9 mouse cellular contexts compared by ENCODE assay signal in genomic region chr2:17861765-17862495, GRCm38 (mm10).
A peak's percentile ranks its signal among the peaks of the same experiment; 100 is the strongest.
DNase-seq lines count a peak whose midpoint lies in the region; ATAC-seq and TF ChIP-seq lines count a peak whose summit lies in the region.
"Had no signal": no experiment of that assay in that cellular context is flagged by ENCODE, and none has a peak within 500 bp of the region (broad histone marks: within the 10 kb centered on the region; RNA-seq: fewer than 3 reads in every experiment).

No protein-coding gene starts in this region.

- H3K9me3 ChIP-seq in heart, embryonic 16.5 days (replicated peaks; ENCODE audit: control insufficient read depth, low read length) = no peaks in the 10 kb centered on the region
- no peaks in the 10 kb centered on the region for H3K9me3 ChIP-seq in midbrain, embryonic 14.5 days (ENCODE audit: control insufficient read depth, low read length)

- no peak overlapping the region for H3K9ac ChIP-seq in heart, embryonic 16.5 days (ENCODE audit: low read length)
- H3K9ac ChIP-seq in midbrain, embryonic 14.5 days (replicated peaks; ENCODE audit: low read length) = no peak overlapping the region

- H3K4me1 ChIP-seq in heart, embryonic 16.5 days (ENCODE audit: control insufficient read depth, insufficient read depth, low read length) = peaks cover 18% of the 10 kb centered on the region
- H3K4me1 ChIP-seq in midbrain, embryonic 14.5 days (ENCODE audit: control insufficient read depth, insufficient read depth, low read length) = peaks cover 8% of the 10 kb centered on the region; the same call in 1 of the 2 replicates

- H3K4me2 ChIP-seq in heart, embryonic 16.5 days (ENCODE audit: low read depth, low read length) = peak overlapping the region; percentile 55
- H3K4me2 ChIP-seq in midbrain, embryonic 14.5 days (ENCODE audit: low read length) = peak overlapping the region; percentile 49

- H3K4me3 ChIP-seq in heart, embryonic 16.5 days (ENCODE audit: low read length) = peak overlapping the region; percentile 28
- peak overlapping the region; percentile 25 for H3K4me3 ChIP-seq in midbrain, embryonic 14.5 days (replicated peaks; ENCODE audit: low read depth, low read length)

- DNase-seq in heart, adult 9 months (ENCODE audit: low spot score in 2 of 2) = no peak
- DNase-seq in brain, embryonic 14.5 days (ENCODE audit: low read depth) = peak; percentile 73
- DNase-seq in midbrain, embryonic 14.5 days = peak; percentile 70
- DNase-seq in urinary bladder, postnatal 10 days (ENCODE audit: low spot score) = no peak
- no peak for DNase-seq in frontal cortex, adult 2 months (ENCODE audit: extremely low spot score in 1 of 2, low spot score in 1 of 2)
- DNase-seq in adrenal gland, adult 18-20 months (ENCODE audit: low spot score in 2 of 2) = no peak
- DNase-seq: kidney, adult 2 months had no signal

- no peak for TF ChIP-seq POLR2A in brain, embryonic 14.5 days (IDR thresholded peaks at IDR 0.05; ENCODE audit: borderline replicate concordance, extremely low read depth, insufficient read depth, insufficient read length, poor library complexity, severe bottlenecking)

- ATAC-seq in heart, embryonic 16.5 days (replicated peaks; ENCODE audit: extremely low read depth, insufficient read depth, low FRiP score) = no peak
- peak; percentile 44; the same call in 1 of the 2 replicates for ATAC-seq in granulocyte monocyte progenitor cell, adult 5-6 weeks (replicated peaks; ENCODE audit: poor library complexity, severe bottlenecking)
- ATAC-seq in midbrain, embryonic 14.5 days (ENCODE audit: low FRiP score, low TSS enrichment) = 0 out of 2 replicates have a peak, but pooled peaks have one; percentile 63

- H3K27me3 ChIP-seq in heart, embryonic 16.5 days (ENCODE audit: control insufficient read depth, insufficient read depth, low read length) = no peaks in the 10 kb centered on the region
- no peaks in the 10 kb centered on the region for H3K27me3 ChIP-seq in midbrain, embryonic 14.5 days (ENCODE audit: control insufficient read depth, insufficient read depth, low read length)

- WGBS in heart, embryonic 16.5 days = 16% methylated on average over 10 of the region's 10 CpGs
- whole genome bisulfite sequencing in midbrain, embryonic 14.5 days = 13% methylated on average over 10 of the region's 10 CpGs

- no peak overlapping the region for H3K27ac ChIP-seq in heart, embryonic 16.5 days (ENCODE audit: low read length)
- no peak overlapping the region for H3K27ac ChIP-seq in midbrain, embryonic 14.5 days (replicated peaks; ENCODE audit: low read depth, low read length)

- TF ChIP-seq CTCF in brain, embryonic 14.5 days (IDR thresholded peaks at IDR 0.05; ENCODE audit: borderline replicate concordance, extremely low read depth, insufficient read depth, insufficient read length) = no peak

- H3K36me3 ChIP-seq in heart, embryonic 16.5 days (ENCODE audit: control insufficient read depth, insufficient read depth) = no peaks in the 10 kb centered on the region
- no peaks in the 10 kb centered on the region for H3K36me3 ChIP-seq in midbrain, embryonic 14.5 days (ENCODE audit: control insufficient read depth, insufficient read depth, low read length)

Comparison
In these comparisons a context has a peak if more than half of its experiments do, and no peak if none do; other contexts are left out.
1. DNase-seq: peak in brain, embryonic 14.5 days (single experiment) and midbrain, embryonic 14.5 days (single experiment); none in heart, adult 9 months (0 of 2), urinary bladder, postnatal 10 days (single experiment), frontal cortex, adult 2 months (0 of 2) and adrenal gland, adult 18-20 months (0 of 2).